Mouse (Mus musculus): ENCODE results near the gene Slc4a4.

The Slc4a4 gene

GRCm38 (mm10) chr5:89209973-89210703 lies 323.5 kb downstream of the Slc4a4 start:
- DNase-seq = no peak

- no peak for DNase-seq
These were observed 324.4 kb downstream of the Slc4a4 start for GRCm38 (mm10) chr5:89211057-89211456.

- DNase-seq = peak; percentile 82
These were observed 331.6 kb downstream of the Slc4a4 start for GRCm38 (mm10) chr5:89218222-89218621.

GRCm38 (mm10) chr5:89218709-89219108 lies 332.1 kb downstream of the Slc4a4 start:
- peak; percentile 53 for DNase-seq

GRCm38 (mm10) chr5:89221658-89222057 lies 335.0 kb downstream of the Slc4a4 start:
- no peak for DNase-seq

- DNase-seq = no peak
These were observed 336.6 kb downstream of the Slc4a4 start for GRCm38 (mm10) chr5:89223061-89223740.

GRCm38 (mm10) chr5:89223744-89224368 lies 337.2 kb downstream of the Slc4a4 start:
- no peak for DNase-seq

GRCm38 (mm10) chr5:89227948-89228347 lies 341.3 kb downstream of the Slc4a4 start:
- DNase-seq = no peak

GRCm38 (mm10) chr5:89229606-89230005 lies 343.0 kb downstream of the Slc4a4 start:
- DNase-seq = peak; percentile 29

GRCm38 (mm10) chr5:89232313-89232712 lies 345.7 kb downstream of the Slc4a4 start:
- peak; percentile 31 for DNase-seq

GRCm38 (mm10) chr5:89251806-89252205 lies 365.2 kb downstream of the Slc4a4 start:
- no peak for DNase-seq

GRCm38 (mm10) chr5:89259804-89260492 lies 373.3 kb downstream of the Slc4a4 start:
- no peak for DNase-seq

GRCm38 (mm10) chr5:89277049-89277448 lies 390.4 kb downstream of the Slc4a4 start:
- no peak for DNase-seq

- DNase-seq = no peak
These were observed 391.0 kb downstream of the Slc4a4 start for GRCm38 (mm10) chr5:89277616-89278015.

- DNase-seq = no peak
These were observed 391.7 kb downstream of the Slc4a4 start for GRCm38 (mm10) chr5:89278309-89278708.

GRCm38 (mm10) chr5:89280312-89280863 lies 393.8 kb downstream of the Slc4a4 start:
- DNase-seq = no peak

Measured in heart, adult 11 months (tissue).